ENCODE assay signal across 30 mouse cellular contexts in the genomic region with DNA sequence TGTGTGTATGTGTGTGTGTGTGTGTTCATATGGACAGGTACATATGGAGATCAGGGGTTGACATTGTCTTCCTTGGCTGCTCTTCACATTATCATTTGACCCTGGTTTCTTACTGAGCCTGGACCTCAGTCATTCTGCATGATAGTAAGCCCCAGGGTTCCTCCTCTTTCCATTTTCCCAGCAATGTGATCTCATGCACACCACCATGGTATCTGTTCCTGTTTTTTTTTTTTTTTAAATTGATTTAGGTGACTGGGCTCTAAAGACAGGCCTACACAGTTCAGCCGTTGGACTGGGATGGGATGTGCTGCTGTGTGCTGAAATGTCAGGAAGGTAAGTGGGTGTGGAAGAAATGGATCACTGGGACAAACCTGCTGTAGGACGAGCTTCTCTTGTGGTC.
"Had no signal": no experiment of that assay in that cellular context is flagged by ENCODE, and none has a peak within 500 bp of the region (broad histone marks: within the 10 kb centered on the region; RNA-seq: fewer than 3 reads in every experiment).

No protein-coding gene starts in this region.

- ATAC-seq: liver, embryonic 12.5 days; liver, postnatal 0 days; lung, postnatal 0 days; midbrain, embryonic 13.5 days; midbrain, embryonic 15.5 days; midbrain, embryonic 16.5 days had no signal

- H3K27ac ChIP-seq: limb, embryonic 10.5 days; limb, embryonic 12.5 days; limb, embryonic 13.5 days; limb, embryonic 15.5 days; liver, embryonic 12.5 days; liver, embryonic 13.5 days; liver, embryonic 14.5 days; liver, embryonic 15.5 days; lung, embryonic 15.5 days; macrophage; midbrain, embryonic 12.5 days; midbrain, embryonic 13.5 days; midbrain, embryonic 15.5 days; neural tube, embryonic 12.5 days; neural tube, embryonic 13.5 days had no signal

- H3K27me3 ChIP-seq: limb, embryonic 12.5 days; limb, embryonic 13.5 days; limb, embryonic 15.5 days; liver, embryonic 12.5 days; liver, embryonic 13.5 days; liver, embryonic 15.5 days; lung, embryonic 15.5 days; megakaryocyte, embryonic 14.5 days; midbrain, embryonic 12.5 days; midbrain, embryonic 13.5 days; midbrain, embryonic 15.5 days; neural tube, embryonic 12.5 days; neural tube, embryonic 13.5 days had no signal

- H3K4me3 ChIP-seq: limb, embryonic 10.5 days; limb, embryonic 12.5 days; limb, embryonic 13.5 days; limb, embryonic 15.5 days; liver, embryonic 12.5 days; liver, embryonic 13.5 days; liver, embryonic 15.5 days; lung, embryonic 15.5 days; megakaryocyte, embryonic 14.5 days; midbrain, embryonic 12.5 days; midbrain, embryonic 13.5 days; midbrain, embryonic 15.5 days; myocyte; neural tube, embryonic 12.5 days; neural tube, embryonic 13.5 days had no signal

- DNase-seq: left cerebral cortex, postnatal 4 days; liver; liver, embryonic 13.5 days; liver, postnatal 0 days; lung, adult 18-20 months; lung, adult 2 months; lung, embryonic 14.5 days; lung, postnatal 10 days; lung, postnatal 14 days; lung, postnatal 36 days; lung, postnatal 4 days; midbrain, embryonic 14.5 days had no signal

- H3K36me3 ChIP-seq: limb, embryonic 10.5 days; limb, embryonic 12.5 days; limb, embryonic 13.5 days; limb, embryonic 15.5 days; liver, embryonic 12.5 days; liver, embryonic 13.5 days; liver, embryonic 15.5 days; lung, embryonic 15.5 days; midbrain, embryonic 12.5 days; midbrain, embryonic 13.5 days; midbrain, embryonic 15.5 days; neural tube, embryonic 12.5 days; neural tube, embryonic 13.5 days had no signal

- H3K4me1 ChIP-seq: limb, embryonic 10.5 days; limb, embryonic 12.5 days; limb, embryonic 13.5 days; limb, embryonic 15.5 days; liver, embryonic 12.5 days; liver, embryonic 13.5 days; liver, embryonic 15.5 days; lung, embryonic 15.5 days; megakaryocyte, embryonic 14.5 days; midbrain, embryonic 12.5 days; midbrain, embryonic 13.5 days; midbrain, embryonic 15.5 days; neural tube, embryonic 12.5 days; neural tube, embryonic 13.5 days had no signal

- H3K9me3 ChIP-seq: limb, embryonic 10.5 days; limb, embryonic 12.5 days; limb, embryonic 13.5 days; limb, embryonic 15.5 days; liver, embryonic 12.5 days; liver, embryonic 13.5 days; liver, embryonic 15.5 days; lung, embryonic 15.5 days; midbrain, embryonic 12.5 days; midbrain, embryonic 13.5 days; midbrain, embryonic 15.5 days; neural tube, embryonic 12.5 days; neural tube, embryonic 13.5 days had no signal
